Mouse (Mus musculus) neutrophil, adult 5-6 weeks (primary cell): ENCODE measurements around the gene Ing3. TPM values are rescaled to one million over a fixed set of nuclear protein-coding genes. Genes with fewer than 3 reads are reported as not detected.

Experiments
- ATAC-seq: fragments of 151-379, 151-347 bp; 2 replicates; pipeline ENCODE4 v1.8.0; 2017; ENCODE audit warnings: mild to moderate bottlenecking, moderate TSS enrichment; ENCODE audit not compliant: insufficient number of reproducible peaks, poor library complexity, low FRiP score, severe bottlenecking; ENCODE audit errors: extremely low read depth
- total RNA-seq: library from RNA; stranded (forward); fragments of 200-1000 nt; gene quantifications from 2 replicates; pipeline ENCODE4 v1.2.3, GENCODE M21; 2017

Gene Ing3
- total RNA-seq, 1 experiment from 2014 or later = 52.4 TPM

DNA sequence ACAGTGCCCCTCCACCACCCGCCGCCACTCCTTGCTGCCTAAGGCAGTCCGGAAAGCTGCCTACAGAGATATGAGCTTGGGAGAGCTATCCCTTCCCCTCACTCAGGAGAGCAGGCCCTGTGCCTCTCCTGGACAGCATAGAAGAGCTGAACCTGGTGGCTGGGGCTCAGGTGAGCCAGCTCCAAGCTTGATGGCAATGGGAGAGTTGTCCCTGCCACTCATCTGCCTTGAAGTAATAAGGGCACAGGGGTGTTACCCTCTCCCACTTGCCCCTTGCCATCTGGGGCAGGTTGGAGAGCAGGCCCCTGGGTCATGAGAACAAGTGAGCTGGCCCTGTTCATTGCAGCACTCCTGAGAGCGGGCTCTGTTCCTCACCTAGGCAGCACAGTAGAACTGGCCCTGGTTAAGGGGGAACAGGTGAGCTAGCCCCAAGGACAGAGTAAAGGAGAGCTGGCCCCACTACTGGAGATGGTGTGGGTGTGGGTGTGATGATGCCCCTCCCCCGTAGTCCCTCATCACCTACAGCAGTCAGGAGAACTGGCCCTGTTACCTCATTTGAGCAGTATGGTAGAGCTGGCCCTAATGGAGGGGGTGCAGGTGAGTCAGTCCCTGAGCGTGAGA, 65.0 kb downstream of the Ing3 start:
- no peak for ATAC-seq

DNA sequence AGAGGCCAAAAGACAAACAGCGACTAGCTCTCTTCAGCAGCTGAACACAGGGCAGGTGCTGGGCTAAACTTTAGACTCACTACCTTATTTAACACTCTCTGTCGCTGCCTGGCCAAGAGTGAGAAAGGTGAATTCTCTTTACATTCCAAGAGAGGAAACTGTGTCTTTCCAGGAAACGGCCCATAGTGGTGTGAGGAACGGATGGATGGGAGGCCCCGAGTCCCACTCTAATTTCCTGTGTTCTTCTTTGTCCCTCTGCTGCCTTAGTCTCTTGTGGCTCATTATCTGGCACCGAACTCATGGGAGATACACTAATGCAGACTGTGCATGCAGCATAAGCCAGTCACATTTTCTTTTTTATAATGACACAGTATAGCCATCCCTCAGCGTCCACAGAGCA, 68.3 kb downstream of the Ing3 start:
- ATAC-seq = no peak

- ATAC-seq = no peak
Observed at GRCm38 (mm10) chr6:22018768-22019445, 69.5 kb downstream of the Ing3 start.

GRCm38 (mm10) chr6:22019637-22020036, 70.3 kb downstream of the Ing3 start:
- no peak for ATAC-seq

DNA sequence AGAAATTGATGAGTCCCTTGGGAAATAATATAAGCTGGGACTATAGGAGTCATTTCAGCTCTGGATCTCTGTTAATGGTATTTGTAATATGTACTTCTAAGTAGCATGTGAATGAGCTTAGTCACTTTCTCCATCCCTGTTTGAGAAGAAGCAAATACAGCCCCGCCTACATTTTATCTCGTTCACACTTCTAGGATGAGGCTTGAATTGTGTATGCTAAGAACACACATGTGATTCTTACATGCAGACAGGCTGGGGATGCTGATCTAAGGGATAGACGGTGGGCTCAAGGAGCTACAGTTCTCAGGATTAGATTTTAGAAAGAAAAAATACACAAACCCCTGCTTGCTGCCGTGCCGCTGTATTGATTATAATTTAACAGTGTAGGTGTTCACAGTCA, 71.3 kb downstream of the Ing3 start:
- ATAC-seq = no peak

GRCm38 (mm10) chr6:22021315-22021714, 71.9 kb downstream of the Ing3 start:
- ATAC-seq = no peak

GRCm38 (mm10) chr6:22024168-22024567, 74.8 kb downstream of the Ing3 start:
- no peak for ATAC-seq

Other genes with a start within 250 kb of the Ing3 start
- not detected in 2 replicates for gene Tspan12, start 97.1 kb upstream of the Ing3 start, total RNA-seq
- gene Cped1, start 36.3 kb downstream of the Ing3 start, total RNA-seq = 1.0 and 1.7 TPM in 2 replicates